Mouse (Mus musculus) bone marrow, adult 2 months (tissue): ENCODE measurements around the gene Rasal1.

ENCODE experiments used
- CTCF ChIP-seq: fragments of 200-500 bp; IDR thresholded peaks from 2 replicates; pipeline ENCODE4 v1.5.1; 2011; ENCODE audit warnings: low read length, control low read depth; ENCODE audit not compliant: control insufficient read depth, insufficient read depth
- POLR2A ChIP-seq: fragments of 200-500 bp; IDR thresholded peaks from 2 replicates; pipeline ENCODE4 v1.6.1; 2011; ENCODE audit warnings: low read depth, mild to moderate bottlenecking, control low read depth, low read length, borderline replicate concordance; ENCODE audit not compliant: control insufficient read depth

GRCm38 (mm10) chr5:120610906-120611305 is 37.7 kb upstream of the Rasal1 start:
- TF ChIP-seq POLR2A, result no peak
- TF ChIP-seq CTCF, result no peak
